Mouse (Mus musculus): ENCODE data around the gene Lrrc3c. TPM values are rescaled to one million over a fixed set of nuclear protein-coding genes. Genes with fewer than 3 reads are reported as not detected.
A peak's percentile ranks its signal among the peaks of the same experiment; 100 is the strongest.

Lrrc3c gene
- total RNA-seq, 2 experiments from 2014 or later = not detected

- no peak for DNase-seq
Observed at GRCm38 (mm10) chr11:98628706-98629105, 30.6 kb downstream of the Lrrc3c start.

GRCm38 (mm10) chr11:98630646-98631045 lies 32.6 kb downstream of the Lrrc3c start:
- no peak for DNase-seq

GRCm38 (mm10) chr11:98635312-98635970 lies 37.4 kb downstream of the Lrrc3c start:
- peak; percentile 46 for DNase-seq

GRCm38 (mm10) chr11:98637501-98637900 lies 39.4 kb downstream of the Lrrc3c start:
- DNase-seq = no peak

- DNase-seq = no peak
Observed at GRCm38 (mm10) chr11:98640091-98640490, 42.0 kb downstream of the Lrrc3c start.

GRCm38 (mm10) chr11:98644757-98645156 lies 46.7 kb downstream of the Lrrc3c start:
- DNase-seq = no peak

GRCm38 (mm10) chr11:98645946-98646345 lies 47.9 kb downstream of the Lrrc3c start:
- no peak for DNase-seq

GRCm38 (mm10) chr11:98646459-98646858 lies 48.4 kb downstream of the Lrrc3c start, which contains the start of gene Gsdma2:
Gene Gsdma2 (plus strand): TSS chr11:98646759.
- no peak for DNase-seq

Other genes starting within 250 kb of the Lrrc3c start
- gene Ppp1r1b, start 249.9 kb upstream of the Lrrc3c start, total RNA-seq (2021) = 1 to 10 TPM in 1 of 2 experiments, under 1 TPM in 1; 1.00 to 1.7 TPM
- gene Stard3, start 239.9 kb upstream of the Lrrc3c start, total RNA-seq (2021) = 10 to 100 TPM; 25.3 to 25.6 TPM
- 100 to 1,000 TPM in 1 of 2 experiments, 10 to 100 TPM in 1; 18.1 to 119 TPM for gene Tcap, start 214.5 kb upstream of the Lrrc3c start, total RNA-seq (2021)
- gene Pnmt, start 211.8 kb upstream of the Lrrc3c start, total RNA-seq (2021) = 100 to 1,000 TPM; 442 to 819 TPM
- 1 to 10 TPM; 4.9 to 6.8 TPM for gene Pgap3, start 197.8 kb upstream of the Lrrc3c start, total RNA-seq (2021)
- 1 to 10 TPM; 6.0 to 7.6 TPM for gene Erbb2, start 185.8 kb upstream of the Lrrc3c start, total RNA-seq (2021)
- gene Mien1, start 159.3 kb upstream of the Lrrc3c start, total RNA-seq (2021) = 10 to 100 TPM; 58.0 to 62.5 TPM
- 10 to 100 TPM in 1 of 2 experiments, 1 to 10 TPM in 1; 6.9 to 11.1 TPM for gene Grb7, start 151.9 kb upstream of the Lrrc3c start, total RNA-seq (2021)
- 1 to 10 TPM; 3.2 to 4.5 TPM for gene Ikzf3, start 52.3 kb upstream of the Lrrc3c start, total RNA-seq (2021)
- under 1 TPM in 1 of 2 experiments, not detected in 1; 0.48 TPM for gene Zpbp2, start 47.2 kb upstream of the Lrrc3c start, total RNA-seq (2021)
- 100 to 1,000 TPM; 135 to 143 TPM for gene Ormdl3, start 10.9 kb upstream of the Lrrc3c start, total RNA-seq (2021)
- 10 to 100 TPM; 15.7 to 19.1 TPM for gene Gm12355, start 27.4 kb downstream of the Lrrc3c start, total RNA-seq (2021)
- gene Gsdma3, start 28.1 kb downstream of the Lrrc3c start, total RNA-seq (2021) = 10 to 100 TPM; 12.7 to 15.4 TPM
- under 1 TPM; 0.36 to 0.51 TPM for gene Gsdma2, start 48.5 kb downstream of the Lrrc3c start, total RNA-seq (2021)
- gene Gsdma, start 66.1 kb downstream of the Lrrc3c start, total RNA-seq (2021) = not detected
- 100 to 1,000 TPM; 111 to 123 TPM for gene Psmd3, start 84.3 kb downstream of the Lrrc3c start, total RNA-seq (2021)
- gene Csf3, start 103.0 kb downstream of the Lrrc3c start, total RNA-seq (2021) = not detected
- gene Med24, start 131.1 kb downstream of the Lrrc3c start, total RNA-seq (2021) = 10 to 100 TPM; 40.4 to 58.0 TPM
- gene Thra, start 142.3 kb downstream of the Lrrc3c start, total RNA-seq (2021) = 100 to 1,000 TPM; 135 to 184 TPM
- 10 to 100 TPM; 15.1 to 59.6 TPM for gene Nr1d1, start 177.0 kb downstream of the Lrrc3c start, total RNA-seq (2021)
- 10 to 100 TPM; 79.4 to 88.6 TPM for gene Msl1, start 197.2 kb downstream of the Lrrc3c start, total RNA-seq (2021)
- 10 to 100 TPM; 31.9 to 35.7 TPM for gene Casc3, start 206.6 kb downstream of the Lrrc3c start, total RNA-seq (2021)
- gene Rapgefl1, start 238.5 kb downstream of the Lrrc3c start, total RNA-seq (2021) = 1 to 10 TPM in 1 of 2 experiments, under 1 TPM in 1; 0.93 to 1.6 TPM